Mouse (Mus musculus) bone marrow macrophage, adult 2 months (primary cell): Measurements from ENCODE around the gene Dnah7a.
"Not testable (repeated sequence)": the region's sequence is repeated elsewhere in the genome, so short reads cannot be mapped to it uniquely, and the experiment has no call there.

Source experiments
- CTCF ChIP-seq: IDR thresholded peaks from 2 replicates; pipeline ENCODE4 v1.5.1; 2012; ENCODE audit warnings: low read depth, mild to moderate bottlenecking, low read length, moderate library complexity
- POLR2A ChIP-seq: IDR thresholded peaks from 2 replicates; pipeline ENCODE4 v1.6.1; 2012; ENCODE audit warnings: mild to moderate bottlenecking, low read depth, low read length, borderline replicate concordance

- TF ChIP-seq POLR2A, CTCF: not testable (repeated sequence)
Measured at GRCm38 (mm10) chr1:53538356-53538755, 168.2 kb downstream of the Dnah7a start.
